Mouse (Mus musculus): Measurements from ENCODE around the gene Carmil1. TPM values are rescaled to one million over a fixed set of nuclear protein-coding genes. Genes with fewer than 3 reads are reported as not detected.

Gene Carmil1
- total and polyA plus RNA-seq, 3 experiments: 0.15 to 1.2 TPM; not detected in 1

DNA sequence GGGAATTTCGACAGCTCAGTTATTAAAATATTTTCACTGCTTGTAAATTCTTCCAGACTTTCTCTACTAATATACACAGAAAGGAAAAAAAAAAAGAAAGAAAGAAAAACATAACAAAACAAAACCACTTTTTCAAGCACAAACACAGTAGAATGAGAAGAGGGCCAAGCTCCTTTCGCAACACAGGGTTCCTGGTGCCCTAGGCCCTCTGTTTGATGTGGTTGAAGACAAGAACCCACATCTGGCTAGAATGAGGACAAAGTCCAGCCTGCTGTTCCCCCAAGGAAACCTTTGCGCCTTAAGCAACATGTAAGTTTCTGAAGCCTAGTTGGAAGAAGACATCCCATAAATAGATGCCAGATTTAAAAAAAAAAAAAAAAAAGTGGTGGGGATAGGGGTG is 85.2 kb downstream of the Carmil1 start:
- H3K36me3 ChIP-seq (ENCODE audit: control insufficient read depth in 1 of 2, insufficient read depth in 2 of 2, low read length in 2 of 2): no peaks in the 10 kb centered on the region
- H3K27ac ChIP-seq (ENCODE audit: control insufficient read depth, low read depth, low read length): no peak overlapping the region
- no peak overlapping the region for H3K9ac ChIP-seq (ENCODE audit: control insufficient read depth, low read depth, low read length, poor library complexity, severe bottlenecking)
- H3K27me3 ChIP-seq (ENCODE audit: control insufficient read depth in 1 of 2, insufficient read depth in 2 of 2, low read length in 2 of 2): no peaks in the 10 kb centered on the region; a peak in 1 of 4 replicates
- DNase-seq (ENCODE audit: low read depth, low spot score): no peak
- no peak overlapping the region for H3K4me3 ChIP-seq (ENCODE audit: control insufficient read depth in 1 of 2, insufficient read depth in 1 of 2, low read depth in 2 of 2, low read length in 2 of 2)
- no peaks in the 10 kb centered on the region for H3K4me1 ChIP-seq (ENCODE audit: control insufficient read depth in 1 of 2, insufficient read depth in 2 of 2, low read length in 2 of 2)
- no peaks in the 10 kb centered on the region for H3K79me2 ChIP-seq (ENCODE audit: control insufficient read depth, insufficient read depth, low read length, poor library complexity)
- TF ChIP-seq POLR2AphosphoS5 (IDR thresholded peaks at IDR 0.05; ENCODE audit: borderline replicate concordance, low read depth, low read length): no peak
- TF ChIP-seq POLR2A (IDR thresholded peaks at IDR 0.05; ENCODE audit: control insufficient read depth in 1 of 2, insufficient read depth in 1 of 2, low read depth in 1 of 2, low read length in 2 of 2, poor library complexity in 1 of 2): no peak
- TF ChIP-seq USF1 (IDR thresholded peaks at IDR 0.05; ENCODE audit: low read depth, low read length): no peak
- no peak for TF ChIP-seq CTCF (IDR thresholded peaks at IDR 0.05 in 2 of 3, conservative IDR thresholded peaks at IDR 0.05 in 1 of 3; ENCODE audit: control insufficient read depth in 1 of 3, insufficient read depth in 1 of 3, low read depth in 2 of 3, low read length in 3 of 3, poor library complexity in 1 of 3, severe bottlenecking in 1 of 3)
- no peak for TF ChIP-seq TAL1 (IDR thresholded peaks at IDR 0.05; ENCODE audit: low read length)
- TF ChIP-seq SMC3 (IDR thresholded peaks at IDR 0.05; ENCODE audit: low read depth, low read length): no peak
- no peak for TF ChIP-seq MAX (IDR thresholded peaks at IDR 0.05; ENCODE audit: low read length)
- no peak for TF ChIP-seq RAD21 (IDR thresholded peaks at IDR 0.05; ENCODE audit: low read depth, low read length)
- no peak for TF ChIP-seq RCOR1 (IDR thresholded peaks at IDR 0.05; ENCODE audit: low read depth, low read length)
- TF ChIP-seq CHD1 (IDR thresholded peaks at IDR 0.05; ENCODE audit: low read depth, low read length): no peak
- TF ChIP-seq MAFK (IDR thresholded peaks at IDR 0.05; ENCODE audit: borderline replicate concordance, low read depth, low read length): no peak
- no peak for TF ChIP-seq CHD2 (IDR thresholded peaks at IDR 0.05; ENCODE audit: low read length)
- no peak for TF ChIP-seq JUND (IDR thresholded peaks at IDR 0.05; ENCODE audit: low read depth, low read length)
- no peak for TF ChIP-seq E2F4 (IDR thresholded peaks at IDR 0.05; ENCODE audit: borderline replicate concordance, low read depth, low read length)
- TF ChIP-seq ZMIZ1 (IDR thresholded peaks at IDR 0.05; ENCODE audit: low read depth, low read length): no peak
- no peak for TF ChIP-seq TCF12 (IDR thresholded peaks at IDR 0.05; ENCODE audit: low read depth, low read length)
- TF ChIP-seq MYC (IDR thresholded peaks at IDR 0.05; ENCODE audit: low read depth, low read length): no peak
- no peaks in the 10 kb centered on the region for H3K9me3 ChIP-seq (replicated peaks; ENCODE audit: insufficient read depth, low read length)

DNA sequence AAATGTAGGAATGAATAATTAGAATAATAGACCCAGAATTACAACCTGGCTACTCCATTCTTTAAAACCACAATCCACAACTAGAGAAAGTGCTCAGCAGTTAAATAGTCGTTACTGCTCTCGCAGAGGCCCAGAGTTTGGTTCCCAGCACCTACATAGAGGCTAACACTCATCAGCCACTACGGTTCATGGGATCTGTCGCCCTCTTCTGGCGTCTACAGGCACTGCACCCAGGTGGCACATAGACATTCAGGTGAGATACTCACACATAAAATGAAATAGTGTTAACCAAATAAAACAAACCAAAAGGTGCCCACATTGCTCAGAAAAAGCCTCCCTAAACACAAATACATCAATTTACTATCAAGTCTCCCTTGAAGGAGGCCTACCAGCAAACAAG is 86.6 kb downstream of the Carmil1 start:
- no peak for TF ChIP-seq GATA1 (IDR thresholded peaks at IDR 0.05; ENCODE audit: low read depth, low read length)
- TF ChIP-seq SMC3 (IDR thresholded peaks at IDR 0.05; ENCODE audit: low read depth, low read length): peak; percentile 55
- no peak for TF ChIP-seq ZNF384 (IDR thresholded peaks at IDR 0.05; ENCODE audit: low read depth, low read length)
- TF ChIP-seq UBTF (IDR thresholded peaks at IDR 0.05; ENCODE audit: borderline replicate concordance, insufficient read depth, low read depth, low read length): no peak
- TF ChIP-seq CHD1 (IDR thresholded peaks at IDR 0.05; ENCODE audit: low read depth, low read length): no peak
- no peak for TF ChIP-seq MXI1 (IDR thresholded peaks at IDR 0.05; ENCODE audit: low read depth, low read length)
- TF ChIP-seq CTCF (IDR thresholded peaks at IDR 0.05 in 2 of 3, conservative IDR thresholded peaks at IDR 0.05 in 1 of 3; ENCODE audit: control insufficient read depth in 1 of 3, insufficient read depth in 1 of 3, low read depth in 2 of 3, low read length in 3 of 3, poor library complexity in 1 of 3, severe bottlenecking in 1 of 3): peak; percentile 52 to 58 (median 52)
- TF ChIP-seq ZC3H11A (IDR thresholded peaks at IDR 0.05; ENCODE audit: low read depth, low read length): peak; percentile 41
- no peak for TF ChIP-seq POLR2A (IDR thresholded peaks at IDR 0.05; ENCODE audit: control insufficient read depth in 1 of 2, insufficient read depth in 1 of 2, low read depth in 1 of 2, low read length in 2 of 2, poor library complexity in 1 of 2)
- TF ChIP-seq NRF1 (IDR thresholded peaks at IDR 0.05; ENCODE audit: insufficient read depth, low read depth, low read length, poor library complexity, severe bottlenecking): no peak
- no peak for TF ChIP-seq MEF2A (IDR thresholded peaks at IDR 0.05; ENCODE audit: extremely low read depth, insufficient replicate concordance, low read depth, low read length, poor library complexity, severe bottlenecking)
- TF ChIP-seq RAD21 (IDR thresholded peaks at IDR 0.05; ENCODE audit: low read depth, low read length): peak; percentile 56
- Histone ChIP-seq H3K4me1 (ENCODE audit: control insufficient read depth in 1 of 2, insufficient read depth in 2 of 2, low read length in 2 of 2) (no peaks in the 10 kb centered on the region), H3K79me2 (ENCODE audit: control insufficient read depth, insufficient read depth, low read length, poor library complexity) (no peaks in the 10 kb centered on the region), H3K27me3 (ENCODE audit: control insufficient read depth in 1 of 2, insufficient read depth in 2 of 2, low read length in 2 of 2) (no peaks in the 10 kb centered on the region; a peak in 1 of 4 replicates), H3K9me3 (replicated peaks; ENCODE audit: insufficient read depth, low read length) (no peaks in the 10 kb centered on the region), H3K27ac (ENCODE audit: control insufficient read depth, low read depth, low read length) (no peak overlapping the region), H3K9ac (ENCODE audit: control insufficient read depth, low read depth, low read length, poor library complexity, severe bottlenecking) (no peak overlapping the region), H3K4me3 (ENCODE audit: control insufficient read depth in 1 of 2, insufficient read depth in 1 of 2, low read depth in 2 of 2, low read length in 2 of 2) (no peak overlapping the region), H3K36me3 (ENCODE audit: control insufficient read depth in 1 of 2, insufficient read depth in 2 of 2, low read length in 2 of 2) (no peaks in the 10 kb centered on the region)
- peak; percentile 6 for DNase-seq (ENCODE audit: low read depth, low spot score)

Data from MEL (cell line).